Mouse (Mus musculus) limb, embryonic 12.5 days (tissue): Measurements from ENCODE around the gene Polr2j. TPM values are rescaled to one million over a fixed set of nuclear protein-coding genes. Genes with fewer than 3 reads are reported as not detected.

Experiments
- ATAC-seq: fragments of 200-750 bp; cut with Nextera tagmentation; 2 replicates; pipeline ENCODE4 v1.8.0; 2017; ENCODE audit warnings: low read depth, moderate TSS enrichment; ENCODE audit not compliant: insufficient number of reproducible peaks, insufficient read depth, low FRiP score, low TSS enrichment
- H3K27ac ChIP-seq: fragments of 300-500 bp; sonication (generic); 2 replicates; pipeline ENCODE4 v1.5.1; 2016; ENCODE audit warnings: mild to moderate bottlenecking, moderate library complexity
- H3K27me3 ChIP-seq: fragments of 300-500 bp; sonication (generic); 2 replicates; pipeline ENCODE4 v1.6.1; 2016; ENCODE audit warnings: mild to moderate bottlenecking, moderate library complexity
- H3K36me3 ChIP-seq: fragments of 300-500 bp; sonication (generic); 2 replicates; pipeline ENCODE4 v1.6.1; 2016; ENCODE audit warnings: mild to moderate bottlenecking, moderate library complexity
- H3K4me1 ChIP-seq: fragments of 300-500 bp; sonication (generic); replicated peaks from 2 replicates; pipeline ENCODE4 v1.6.1; 2016
- H3K4me2 ChIP-seq: fragments of 300-500 bp; sonication (generic); 2 replicates; pipeline ENCODE4 v1.6.1; 2016; ENCODE audit warnings: mild to moderate bottlenecking, moderate library complexity
- H3K4me3 ChIP-seq: fragments of 300-500 bp; sonication (generic); replicated peaks from 2 replicates; pipeline ENCODE4 v1.5.1; 2016; ENCODE audit warnings: mild to moderate bottlenecking
- H3K9ac ChIP-seq: fragments of 300-500 bp; sonication (generic); replicated peaks from 2 replicates; pipeline ENCODE4 v1.6.1; 2016; ENCODE audit warnings: mild to moderate bottlenecking, moderate library complexity
- H3K9me3 ChIP-seq: fragments of 300-500 bp; sonication (generic); 2 replicates; pipeline ENCODE4 v1.6.1; 2016; ENCODE audit warnings: mild to moderate bottlenecking, moderate library complexity
- WGBS: fragments of 180-500 bp; shearing (Covaris S2); methylation state at CpG from one replicate; pipeline ENCODE4 v1.1.7; 2016; 5-methylcytosine and 5-hydroxymethylcytosine counted together
- polyA plus RNA-seq: library from polyadenylated mRNA; unstranded; fragments of >200 nt; fragmentation: Nextera tagmentation; extraction: Ambion mirVana; gene quantifications from 2 replicates; pipeline ENCODE4 v1.2.1, GENCODE M21; 2016

The Polr2j gene
- polyA plus RNA-seq, 1 experiment from 2014 or later: 261 TPM

DNA sequence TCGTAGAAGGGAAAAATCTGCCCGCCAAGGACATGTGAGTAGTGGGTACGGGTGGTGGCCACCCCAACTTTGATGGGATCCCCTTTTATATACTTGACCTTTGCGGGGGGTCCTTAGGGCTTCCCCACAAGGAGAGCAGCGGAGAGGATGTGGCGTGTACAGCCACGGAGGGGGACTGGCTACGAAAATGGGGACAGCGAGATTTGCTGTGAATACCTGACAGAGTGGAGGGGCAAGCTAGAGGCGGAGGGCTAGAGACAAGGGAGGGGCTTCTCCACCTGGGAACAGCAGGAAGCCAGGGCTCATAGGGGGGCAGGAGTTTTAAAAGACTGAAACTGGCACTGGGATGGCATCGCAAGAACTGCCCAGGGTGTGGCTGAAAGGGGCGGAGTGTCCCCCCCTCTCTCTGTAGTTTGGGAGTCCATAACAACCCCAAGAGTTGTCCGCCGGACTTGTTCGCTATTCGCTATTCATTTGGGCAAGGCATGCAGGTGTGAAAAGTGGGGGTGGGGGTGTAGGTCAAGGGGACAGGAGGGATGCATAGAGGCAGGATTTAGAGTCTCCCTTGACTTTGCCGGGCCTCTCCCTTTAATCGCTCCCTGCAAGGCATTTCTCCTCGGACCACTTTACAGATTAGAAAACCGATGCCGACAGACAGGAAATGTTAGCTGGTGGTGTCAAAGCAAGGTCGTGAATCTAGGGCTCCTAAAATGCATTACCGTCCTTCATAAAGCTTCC lies 32.1 kb upstream of the Polr2j start:
- peak overlapping the region; percentile 58 for H3K4me3 ChIP-seq
- peaks cover 23% of the 10 kb centered on the region for H3K4me1 ChIP-seq
- peak; percentile 64 for ATAC-seq
- H3K36me3 ChIP-seq: no peaks in the 10 kb centered on the region; the same call in 1 of the 2 replicates
- peak overlapping the region; percentile 90 for H3K4me2 ChIP-seq
- peaks cover 43% of the 10 kb centered on the region for H3K27me3 ChIP-seq
- no peak overlapping the region for H3K27ac ChIP-seq
- 2% methylated on average over 23 of the region's 23 CpGs for WGBS
- peak overlapping the region; percentile 60 for H3K9ac ChIP-seq
- no peaks in the 10 kb centered on the region for H3K9me3 ChIP-seq

GRCm38 (mm10) chr5:136084891-136085651 lies 31.4 kb upstream of the Polr2j start:
- Histone ChIP-seq H3K9me3 (no peaks in the 10 kb centered on the region), H3K4me3 (peak overlapping the region; percentile 58)
- 4% methylated on average over 21 of the region's 21 CpGs for WGBS

DNA sequence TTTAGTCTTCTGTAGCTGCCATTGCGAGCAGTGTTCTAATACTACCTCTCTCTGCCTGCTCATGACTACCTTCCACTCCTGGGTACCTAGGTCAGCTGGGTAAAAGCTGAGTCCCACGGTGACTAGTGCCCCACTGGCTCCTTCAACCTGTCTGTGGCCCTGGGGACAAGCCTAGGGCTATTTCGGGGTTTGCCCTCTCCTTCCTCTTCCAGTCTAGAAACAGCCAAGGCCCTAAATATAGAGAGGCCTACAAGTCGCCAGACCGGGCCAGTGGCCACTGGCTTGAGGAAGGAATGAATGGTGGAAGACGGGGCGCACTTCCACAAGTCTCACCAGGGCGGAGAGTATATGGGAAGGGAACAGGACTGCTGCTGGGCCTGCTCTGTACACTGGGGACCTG lies 30.1 kb upstream of the Polr2j start:
- H3K4me1 ChIP-seq: peaks cover 23% of the 10 kb centered on the region
- H3K36me3 ChIP-seq: no peaks in the 10 kb centered on the region; the same call in 1 of the 2 replicates
- WGBS: 92% methylated on average over 8 of the region's 8 CpGs
- H3K27ac ChIP-seq: no peak overlapping the region
- no peak for ATAC-seq
- no peaks in the 10 kb centered on the region for H3K9me3 ChIP-seq
- peaks cover 46% of the 10 kb centered on the region for H3K27me3 ChIP-seq
- no peak overlapping the region for H3K9ac ChIP-seq
- H3K4me3 ChIP-seq: no peak overlapping the region
- no peak overlapping the region for H3K4me2 ChIP-seq

More at GRCm38 (mm10) chr5:136084891-136085651, 31.4 kb upstream of the Polr2j start:
- no peak for ATAC-seq
- H3K36me3 ChIP-seq: no peaks in the 10 kb centered on the region; the same call in 1 of the 2 replicates
- peaks cover 23% of the 10 kb centered on the region for H3K4me1 ChIP-seq
- peak overlapping the region; percentile 90 for H3K4me2 ChIP-seq
- H3K27me3 ChIP-seq: peaks cover 46% of the 10 kb centered on the region
- H3K27ac ChIP-seq: peak overlapping the region; percentile 17; the same call in 1 of the 2 replicates
- peak overlapping the region; percentile 23; the same call in 1 of the 2 replicates for H3K9ac ChIP-seq

DNA sequence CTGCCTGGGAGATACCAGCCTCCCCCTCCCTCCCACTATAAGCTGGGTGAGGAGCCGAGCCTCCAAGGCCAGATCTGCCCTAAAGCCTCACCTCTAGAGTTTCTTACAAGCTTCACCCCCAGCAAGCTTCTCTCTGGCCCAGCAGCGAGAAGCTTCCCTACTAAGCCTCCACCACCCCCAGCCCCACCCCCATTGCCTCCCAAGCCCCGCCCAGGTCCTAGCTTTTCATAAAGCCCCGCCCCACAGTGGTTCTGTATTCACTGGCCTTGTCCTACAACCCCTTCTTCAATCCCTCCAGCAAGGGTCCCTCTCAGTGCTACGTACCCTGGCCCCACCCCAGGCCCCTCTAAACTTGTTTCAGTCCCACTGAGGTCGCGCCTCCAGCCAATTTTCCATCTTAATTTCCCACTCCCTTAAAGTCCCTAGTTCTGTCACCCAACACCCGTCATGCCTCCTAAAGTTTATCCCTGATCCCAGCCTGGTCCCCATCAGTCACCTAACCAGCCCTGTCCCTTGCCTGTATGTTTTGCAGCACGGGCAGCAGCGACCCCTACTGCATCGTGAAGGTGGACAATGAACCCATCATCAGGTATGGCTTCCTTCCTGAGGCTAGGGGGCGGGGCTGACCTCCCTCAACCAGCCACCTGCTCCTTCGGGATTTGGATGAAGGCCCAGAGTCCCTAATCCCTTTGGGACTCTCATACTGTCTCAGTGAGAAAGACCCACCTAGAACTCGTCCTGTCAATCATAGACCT lies 27.4 kb upstream of the Polr2j start:
- H3K4me2 ChIP-seq: no peak overlapping the region
- H3K27ac ChIP-seq: no peak overlapping the region
- no peak overlapping the region for H3K9ac ChIP-seq
- WGBS: 17% methylated on average over 14 of the region's 14 CpGs
- H3K4me1 ChIP-seq: peaks cover 18% of the 10 kb centered on the region
- no peak overlapping the region for H3K4me3 ChIP-seq
- H3K36me3 ChIP-seq: no peaks in the 10 kb centered on the region; the same call in 1 of the 2 replicates
- H3K27me3 ChIP-seq: peaks cover 45% of the 10 kb centered on the region
- ATAC-seq: no peak
- no peaks in the 10 kb centered on the region for H3K9me3 ChIP-seq

DNA sequence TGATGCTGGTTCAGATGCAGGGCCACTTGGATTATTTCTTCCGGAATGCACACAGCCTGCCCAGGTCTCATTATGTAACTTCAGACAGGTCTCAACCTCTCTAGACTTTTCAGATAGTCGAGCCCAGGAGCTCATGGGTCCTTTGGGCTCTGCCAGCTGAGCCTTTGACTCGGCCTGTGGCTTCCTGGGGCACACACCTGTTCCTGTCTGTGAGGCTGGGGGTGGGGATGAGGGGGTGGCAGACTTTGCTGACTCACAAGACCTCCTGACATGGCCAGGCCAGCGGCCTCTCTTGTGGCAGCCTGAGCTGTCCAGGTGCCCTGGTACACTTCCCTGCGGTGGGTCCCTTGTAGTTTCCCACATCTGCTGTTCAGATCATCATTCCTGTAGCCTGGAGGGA lies 24.5 kb upstream of the Polr2j start:
- no peak for ATAC-seq
- no peaks in the 10 kb centered on the region for H3K9me3 ChIP-seq
- peaks cover 19% of the 10 kb centered on the region; the same call in 1 of the 2 replicates for H3K27me3 ChIP-seq
- H3K4me2 ChIP-seq: no peak overlapping the region
- H3K27ac ChIP-seq: no peak overlapping the region
- no peak overlapping the region for H3K4me3 ChIP-seq
- WGBS: 64% methylated on average over 5 of the region's 5 CpGs
- H3K4me1 ChIP-seq: no peaks in the 10 kb centered on the region
- no peaks in the 10 kb centered on the region for H3K36me3 ChIP-seq
- no peak overlapping the region for H3K9ac ChIP-seq

- no peak overlapping the region for H3K4me2 ChIP-seq
- no peaks in the 10 kb centered on the region for H3K4me1 ChIP-seq
- no peaks in the 10 kb centered on the region for H3K36me3 ChIP-seq
- peaks cover 5% of the 10 kb centered on the region; the same call in 1 of the 2 replicates for H3K27me3 ChIP-seq
- no peak for ATAC-seq
- WGBS: 75% methylated on average over 8 of the region's 8 CpGs
- no peak overlapping the region for H3K9ac ChIP-seq
- no peaks in the 10 kb centered on the region for H3K9me3 ChIP-seq
- H3K4me3 ChIP-seq: no peak overlapping the region
- H3K27ac ChIP-seq: no peak overlapping the region
Observed at GRCm38 (mm10) chr5:136094249-136095010, 22.0 kb upstream of the Polr2j start.

DNA sequence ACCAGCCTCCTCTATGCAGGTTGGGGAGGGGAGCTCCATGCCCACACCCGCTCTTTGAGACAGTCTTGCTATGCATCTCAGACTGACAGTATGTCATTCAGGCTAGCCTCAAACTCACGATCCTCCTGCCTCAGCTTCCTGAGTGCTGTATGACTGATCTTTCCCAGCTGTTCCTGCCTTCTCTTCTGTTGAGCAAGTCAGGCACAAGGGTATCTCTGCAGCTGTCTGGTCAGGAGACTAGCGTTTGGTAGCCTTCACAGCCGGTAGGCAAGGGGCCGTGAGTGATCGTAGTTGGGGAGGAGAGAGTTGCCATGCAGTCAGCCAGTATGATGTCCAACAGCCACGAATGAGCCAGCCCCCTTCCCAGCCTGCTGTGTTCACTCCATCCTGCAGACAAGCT lies 21.3 kb upstream of the Polr2j start:
- ATAC-seq: no peak
- 71% methylated on average over 7 of the region's 7 CpGs for WGBS
- no peak overlapping the region for H3K9ac ChIP-seq
- H3K4me3 ChIP-seq: no peak overlapping the region
- no peaks in the 10 kb centered on the region for H3K9me3 ChIP-seq
- H3K4me1 ChIP-seq: no peaks in the 10 kb centered on the region
- no peaks in the 10 kb centered on the region for H3K36me3 ChIP-seq
- H3K27me3 ChIP-seq: peaks cover 3% of the 10 kb centered on the region; the same call in 1 of the 2 replicates
- H3K27ac ChIP-seq: no peak overlapping the region
- no peak overlapping the region for H3K4me2 ChIP-seq

GRCm38 (mm10) chr5:136098536-136098935 lies 17.9 kb upstream of the Polr2j start:
- Histone ChIP-seq H3K36me3 (no peaks in the 10 kb centered on the region), H3K4me3 (no peak overlapping the region), H3K27me3 (peaks cover 29% of the 10 kb centered on the region), H3K9ac (no peak overlapping the region), H3K4me2 (no peak overlapping the region), H3K9me3 (no peaks in the 10 kb centered on the region), H3K27ac (no peak overlapping the region), H3K4me1 (peaks cover 9% of the 10 kb centered on the region; the same call in 1 of the 2 replicates)
- no peak for ATAC-seq
- 80% methylated on average over 10 of the region's 10 CpGs for WGBS

DNA sequence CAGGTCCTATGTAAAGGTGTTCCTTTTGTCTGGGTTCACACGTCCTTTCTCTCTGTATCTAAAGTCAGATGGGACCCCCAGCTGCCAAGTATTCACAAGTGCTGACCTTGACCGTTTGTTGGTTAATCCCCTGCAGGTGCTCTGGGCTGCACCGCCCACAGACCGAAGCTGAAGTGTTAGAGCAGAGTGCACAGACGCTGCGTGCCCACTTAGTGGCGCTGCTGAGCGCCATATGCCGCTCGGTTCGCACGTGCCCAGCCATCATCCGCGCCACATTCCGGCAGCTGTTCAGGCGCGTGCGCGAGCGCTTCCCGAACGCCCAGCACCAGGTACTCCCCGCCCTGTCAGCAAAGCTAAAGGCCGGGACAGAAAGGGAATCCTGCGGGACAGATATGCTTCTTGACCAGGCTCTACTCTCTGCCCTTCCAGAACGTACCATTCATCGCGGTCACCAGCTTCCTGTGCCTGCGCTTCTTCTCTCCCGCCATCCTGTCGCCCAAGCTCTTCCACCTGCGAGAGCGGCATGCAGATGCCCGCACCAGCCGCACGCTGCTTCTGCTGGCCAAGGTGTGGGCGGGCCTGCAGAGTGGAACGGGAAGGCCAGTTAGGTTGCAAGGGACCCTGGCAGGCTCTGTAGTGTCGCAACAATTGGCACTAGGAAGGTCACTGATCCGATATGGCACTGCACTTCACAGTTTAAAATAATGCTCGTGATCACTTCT lies 14.2 kb upstream of the Polr2j start:
- H3K4me3 ChIP-seq: peak overlapping the region; percentile 36
- H3K4me2 ChIP-seq: peak overlapping the region; percentile 63
- peak; percentile 48; the same call in 1 of the 2 replicates for ATAC-seq
- peaks cover 9% of the 10 kb centered on the region; the same call in 1 of the 2 replicates for H3K4me1 ChIP-seq
- H3K9ac ChIP-seq: peak overlapping the region; percentile 51
- WGBS: 6% methylated on average over 41 of the region's 41 CpGs
- no peaks in the 10 kb centered on the region for H3K36me3 ChIP-seq
- peaks cover 43% of the 10 kb centered on the region for H3K27me3 ChIP-seq
- 0 out of 2 replicates have a peak, but pooled peaks cover 3% of the 10 kb centered on the region for H3K9me3 ChIP-seq
- no peak overlapping the region for H3K27ac ChIP-seq

- WGBS: 88% methylated on average over 5 of the region's 5 CpGs
- ATAC-seq: no peak
- H3K27ac ChIP-seq: no peak overlapping the region
- H3K4me1 ChIP-seq: peaks cover 9% of the 10 kb centered on the region; the same call in 1 of the 2 replicates
- H3K4me2 ChIP-seq: no peak overlapping the region
- H3K27me3 ChIP-seq: peaks cover 43% of the 10 kb centered on the region
- H3K36me3 ChIP-seq: no peaks in the 10 kb centered on the region
- H3K4me3 ChIP-seq: no peak overlapping the region
- 0 out of 2 replicates have a peak, but pooled peaks cover 3% of the 10 kb centered on the region for H3K9me3 ChIP-seq
- H3K9ac ChIP-seq: no peak overlapping the region
Observed at GRCm38 (mm10) chr5:136104511-136104910, 11.9 kb upstream of the Polr2j start.
